Comparison of ENCODE assay signal across 8 mouse cellular contexts in the genomic region with DNA sequence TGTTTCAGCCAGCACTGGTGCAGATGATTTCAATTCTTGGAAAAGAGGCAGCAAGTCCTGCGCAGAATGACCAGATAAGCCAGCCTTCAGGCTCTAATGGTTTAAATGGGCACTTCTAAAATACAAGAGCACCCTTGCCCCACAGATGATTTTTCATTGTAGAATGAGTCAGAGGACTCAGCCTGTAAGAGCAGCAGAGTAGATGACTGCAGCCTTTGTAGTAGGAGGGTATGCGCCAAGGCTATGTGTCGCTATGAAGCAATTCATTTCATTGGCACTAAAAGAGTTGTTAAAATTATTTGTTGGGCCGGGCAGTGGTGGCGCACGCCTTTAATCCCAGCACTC. TPM values are rescaled to one million over a fixed set of nuclear protein-coding genes. Genes with fewer than 3 reads are reported as not detected.
DNase-seq lines count a peak whose midpoint lies in the region; ATAC-seq and TF ChIP-seq lines count a peak whose summit lies in the region.

No protein-coding gene starts in this region.

- no peak for TF ChIP-seq CTCF in kidney, postnatal 0 days (IDR thresholded peaks at IDR 0.05; ENCODE audit: low read depth)
- no peak for TF ChIP-seq CTCF in cortical plate, adult 2 months (IDR thresholded peaks at IDR 0.05; ENCODE audit: extremely low read depth, insufficient read depth, low read length)

- WGBS in kidney, postnatal 0 days, result 44% methylated on average over 6 of the region's 6 CpGs
- 41% methylated on average over 6 of the region's 6 CpGs for WGBS in hindbrain, embryonic 16.5 days
- WGBS in midbrain, embryonic 16.5 days, result 56% methylated on average over 6 of the region's 6 CpGs

- peak overlapping the region; percentile 85 for H3K4me3 ChIP-seq in kidney, postnatal 0 days (replicated peaks; ENCODE audit: low read depth, low read length)
- peak overlapping the region; percentile 72 for H3K4me3 ChIP-seq in cortical plate, adult 2 months (ENCODE audit: insufficient read depth, low read length)
- H3K4me3 ChIP-seq in hindbrain, embryonic 16.5 days (ENCODE audit: low read length), result peak overlapping the region; percentile 78
- H3K4me3 ChIP-seq in midbrain, embryonic 16.5 days (ENCODE audit: low read depth, low read length), result peak overlapping the region; percentile 83

- H3K9me3 ChIP-seq in kidney, postnatal 0 days (replicated peaks; ENCODE audit: low read length), result no peaks in the 10 kb centered on the region
- H3K9me3 ChIP-seq in hindbrain, embryonic 16.5 days (ENCODE audit: control insufficient read depth, low read length), result no peaks in the 10 kb centered on the region
- no peaks in the 10 kb centered on the region for H3K9me3 ChIP-seq in midbrain, embryonic 16.5 days (replicated peaks; ENCODE audit: control insufficient read depth, low read length, poor library complexity, severe bottlenecking)

- H3K27me3 ChIP-seq in kidney, postnatal 0 days (ENCODE audit: insufficient read depth, low read length), result no peaks in the 10 kb centered on the region
- H3K27me3 ChIP-seq in hindbrain, embryonic 16.5 days (replicated peaks; ENCODE audit: control insufficient read depth, insufficient read depth, low read length), result no peaks in the 10 kb centered on the region
- no peaks in the 10 kb centered on the region for H3K27me3 ChIP-seq in midbrain, embryonic 16.5 days (ENCODE audit: control insufficient read depth, insufficient read depth, low read depth, low read length)

- TF ChIP-seq POLR2A in cortical plate, adult 2 months (IDR thresholded peaks at IDR 0.05; ENCODE audit: extremely low read depth, insufficient read depth, low read length), result no peak

- peak overlapping the region; percentile 84 for H3K27ac ChIP-seq in kidney, postnatal 0 days
- peak overlapping the region; percentile 13; the same call in 1 of the 2 replicates for H3K27ac ChIP-seq in cortical plate, adult 2 months (ENCODE audit: insufficient read depth, low read length)
- peak overlapping the region; percentile 96 for H3K27ac ChIP-seq in hindbrain, embryonic 16.5 days (ENCODE audit: low read depth, low read length)
- peak overlapping the region; percentile 85 for H3K27ac ChIP-seq in midbrain, embryonic 16.5 days (ENCODE audit: low read length)

- peak overlapping the region; percentile 83 for H3K4me2 ChIP-seq in kidney, postnatal 0 days (ENCODE audit: low read length)
- H3K4me2 ChIP-seq in hindbrain, embryonic 16.5 days (ENCODE audit: low read length), result peak overlapping the region; percentile 63
- H3K4me2 ChIP-seq in midbrain, embryonic 16.5 days (ENCODE audit: low read length), result peak overlapping the region; percentile 95

- H3K4me1 ChIP-seq in kidney, postnatal 0 days (replicated peaks; ENCODE audit: insufficient read depth, low read length), result 0 out of 2 replicates have a peak, but pooled peaks cover 6% of the 10 kb centered on the region
- no peaks in the 10 kb centered on the region for H3K4me1 ChIP-seq in cortical plate, adult 2 months (ENCODE audit: control insufficient read depth, insufficient read depth, low read length)
- H3K4me1 ChIP-seq in hindbrain, embryonic 16.5 days (ENCODE audit: control insufficient read depth, insufficient read depth, low read depth, low read length), result peaks cover 6% of the 10 kb centered on the region
- peaks cover 9% of the 10 kb centered on the region for H3K4me1 ChIP-seq in midbrain, embryonic 16.5 days (ENCODE audit: control insufficient read depth, insufficient read depth, low read length)

- no peaks in the 10 kb centered on the region for H3K36me3 ChIP-seq in kidney, postnatal 0 days (ENCODE audit: insufficient read depth, low read length)
- H3K36me3 ChIP-seq in hindbrain, embryonic 16.5 days (ENCODE audit: control insufficient read depth, insufficient read depth, low read length), result no peaks in the 10 kb centered on the region
- H3K36me3 ChIP-seq in midbrain, embryonic 16.5 days (ENCODE audit: control insufficient read depth, insufficient read depth, low read length), result no peaks in the 10 kb centered on the region

- no peak for DNase-seq in kidney, postnatal 0 days (ENCODE audit: low spot score)
- no peak for DNase-seq in kidney, adult 18-20 months
- DNase-seq in embryo, embryonic 11 days, result no peak
- DNase-seq in cerebellum, adult 11-12 months, result no peak
- no peak for DNase-seq in ovary, postnatal 36 days (ENCODE audit: low spot score)

- ATAC-seq in kidney, postnatal 0 days (replicated peaks; ENCODE audit: low FRiP score, low read depth), result peak; percentile 40
- ATAC-seq in hindbrain, embryonic 16.5 days, result peak; percentile 44; the same call in 1 of the 2 replicates
- peak; percentile 57; the same call in 1 of the 2 replicates for ATAC-seq in midbrain, embryonic 16.5 days

- peak overlapping the region; percentile 69 for H3K9ac ChIP-seq in kidney, postnatal 0 days (ENCODE audit: low read depth, low read length)
- peak overlapping the region; percentile 83 for H3K9ac ChIP-seq in hindbrain, embryonic 16.5 days (ENCODE audit: low read depth, low read length)
- H3K9ac ChIP-seq in midbrain, embryonic 16.5 days (ENCODE audit: low read depth, low read length), result peak overlapping the region; percentile 84

RNA-seq across cellular contexts. Expression of a gene that starts 0.4 kb away (rescaled TPM):
- polyA plus RNA-seq in kidney, postnatal 0 days (2015; fragmentation: Nextera tagmentation; extraction: Ambion mirVana), result 10.1 and 12.6 TPM in 2 replicates
- 17.2 and 17.3 TPM in 2 replicates for polyA plus RNA-seq in cortical plate, adult 2 months (2012; rRNA removed)
- 9.6 and 10.3 TPM in 2 replicates for polyA plus RNA-seq in hindbrain, embryonic 16.5 days (2015; fragmentation: Nextera tagmentation; extraction: Ambion mirVana)
- polyA plus RNA-seq in midbrain, embryonic 16.5 days (2015; fragmentation: Nextera tagmentation; extraction: Ambion mirVana), result 9.3 and 11.5 TPM in 2 replicates

RNA-seq across cellular contexts. Expression of a gene that starts 49.8 kb away (rescaled TPM):
- polyA plus RNA-seq in kidney, postnatal 0 days (2015; fragmentation: Nextera tagmentation; extraction: Ambion mirVana), result 103 and 107 TPM in 2 replicates
- polyA plus RNA-seq in cortical plate, adult 2 months (2012; rRNA removed), result 1.6 and 2.1 TPM in 2 replicates
- polyA plus RNA-seq in hindbrain, embryonic 16.5 days (2015; fragmentation: Nextera tagmentation; extraction: Ambion mirVana), result 31.2 and 38.7 TPM in 2 replicates
- polyA plus RNA-seq in midbrain, embryonic 16.5 days (2015; fragmentation: Nextera tagmentation; extraction: Ambion mirVana), result 30.7 and 46.2 TPM in 2 replicates

Comparison
In these comparisons a context has a peak if more than half of its experiments do, and no peak if none do; other contexts are left out.
1. H3K27ac ChIP-seq: peak in every context shown above with its lines; median percentile 96 in hindbrain, embryonic 16.5 days; 85 in midbrain, embryonic 16.5 days; 84 in kidney, postnatal 0 days; 13 in cortical plate, adult 2 months.
2. RNA of a gene that starts 49.8 kb away (polyA plus RNA-seq): 103 to 107 TPM in kidney, postnatal 0 days, 31.2 to 38.7 TPM in hindbrain, embryonic 16.5 days and 30.7 to 46.2 TPM in midbrain, embryonic 16.5 days; 1.6 to 2.1 TPM in cortical plate, adult 2 months; every median in the first group is over 10 times any median in the second.
3. Peak in every context shown above with its lines, with median percentiles within 50 percentile points of each other: ATAC-seq, H3K4me2 ChIP-seq, H3K4me3 ChIP-seq and H3K9ac ChIP-seq.